25 mouse cellular contexts compared by ENCODE assay signal in the genomic region with DNA sequence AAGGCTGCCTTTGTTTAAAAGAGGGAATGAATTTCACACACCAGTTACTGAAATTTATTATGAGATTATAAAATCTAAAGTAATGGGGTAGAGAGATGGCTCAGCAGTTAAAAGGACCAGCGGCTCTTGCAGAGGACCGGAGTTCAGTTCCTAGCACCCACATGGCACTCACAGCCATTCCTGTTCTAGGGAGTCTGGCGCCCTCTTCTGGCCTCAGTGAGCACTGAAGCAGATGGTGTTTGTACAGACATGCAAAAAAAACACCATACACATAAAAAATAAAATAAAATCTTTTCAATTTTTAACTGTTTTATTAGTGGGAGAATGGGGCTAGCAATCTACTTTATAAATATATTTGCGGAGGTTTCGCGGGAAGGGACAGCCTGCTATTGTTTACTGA.
DNase-seq lines count a peak whose midpoint lies in the region; TF ChIP-seq lines count a peak whose summit lies in the region.
"Had no signal": no experiment of that assay in that cellular context is flagged by ENCODE, and none has a peak within 500 bp of the region (broad histone marks: within the 10 kb centered on the region; RNA-seq: fewer than 3 reads in every experiment).

No protein-coding gene starts in this region.

- H3K27me3 ChIP-seq in ES-Bruce4 (ENCODE audit: control insufficient read depth, insufficient read depth, low read length, poor library complexity, severe bottlenecking) (no peaks in the 10 kb centered on the region), MEL (ENCODE audit: control insufficient read depth in 1 of 2, insufficient read depth in 2 of 2, low read length in 2 of 2) (no peaks in the 10 kb centered on the region)
- H3K27me3 ChIP-seq in splenic B cell, adult 2 months (ENCODE audit: control insufficient read depth, insufficient read depth, low read length, poor library complexity, severe bottlenecking) = no peaks in the 10 kb centered on the region
- H3K27me3 ChIP-seq: forebrain, embryonic 15.5 days; hindbrain, embryonic 15.5 days; kidney, embryonic 15.5 days; limb, embryonic 13.5 days; liver, embryonic 12.5 days; lung, embryonic 15.5 days; megakaryocyte, embryonic 14.5 days had no signal

- no peak overlapping the region for H3K4me3 ChIP-seq in layer of hippocampus, adult 2 months
- H3K4me3 ChIP-seq in ES-Bruce4 (ENCODE audit: low read depth, low read length) = no peak overlapping the region
- H3K4me3 ChIP-seq in MEL (ENCODE audit: control insufficient read depth in 1 of 2, insufficient read depth in 1 of 2, low read depth in 2 of 2, low read length in 2 of 2) = no peak overlapping the region
- H3K4me3 ChIP-seq: embryonic facial prominence, embryonic 10.5 days; forebrain, embryonic 15.5 days; hindbrain, embryonic 15.5 days; kidney, embryonic 15.5 days; limb, embryonic 13.5 days; liver, embryonic 12.5 days; lung, embryonic 15.5 days; megakaryocyte, embryonic 14.5 days had no signal

- TF ChIP-seq CTCF in layer of hippocampus, adult 2 months (conservative IDR thresholded peaks at IDR 0.05) = peak; percentile 43
- peak; percentile 43 for TF ChIP-seq CTCF in ES-Bruce4 (IDR thresholded peaks at IDR 0.05; ENCODE audit: low read depth, low read length)
- peak; percentile 7 to 23 (median 16); a peak in 2 of 6 replicates for TF ChIP-seq CTCF in MEL (IDR thresholded peaks at IDR 0.05 in 2 of 3, conservative IDR thresholded peaks at IDR 0.05 in 1 of 3; ENCODE audit: control insufficient read depth in 1 of 3, insufficient read depth in 1 of 3, low read depth in 2 of 3, low read length in 3 of 3, poor library complexity in 1 of 3, severe bottlenecking in 1 of 3)

- no peaks in the 10 kb centered on the region for H3K36me3 ChIP-seq in ES-Bruce4 (ENCODE audit: control insufficient read depth, insufficient read depth, low read length, poor library complexity, severe bottlenecking)
- H3K36me3 ChIP-seq in MEL (ENCODE audit: control insufficient read depth in 1 of 2, insufficient read depth in 2 of 2, low read length in 2 of 2) = no peaks in the 10 kb centered on the region
- H3K36me3 ChIP-seq in splenic B cell, adult 2 months (ENCODE audit: control insufficient read depth, insufficient read depth, low read length, poor library complexity, severe bottlenecking) = no peaks in the 10 kb centered on the region
- H3K36me3 ChIP-seq: embryonic facial prominence, embryonic 10.5 days; forebrain, embryonic 15.5 days; G1E; hindbrain, embryonic 15.5 days; kidney, embryonic 15.5 days; limb, embryonic 13.5 days; liver, embryonic 12.5 days; lung, embryonic 15.5 days had no signal

- H3K4me1 ChIP-seq in ES-Bruce4 (ENCODE audit: control insufficient read depth, insufficient read depth, low read length) (peaks cover 2% of the 10 kb centered on the region), MEL (ENCODE audit: control insufficient read depth in 1 of 2, insufficient read depth in 2 of 2, low read length in 2 of 2) (no peaks in the 10 kb centered on the region)
- H3K4me1 ChIP-seq: embryonic facial prominence, embryonic 10.5 days; forebrain, embryonic 15.5 days; hindbrain, embryonic 15.5 days; kidney, embryonic 15.5 days; limb, embryonic 13.5 days; liver, embryonic 12.5 days; lung, embryonic 15.5 days; megakaryocyte, embryonic 14.5 days had no signal

- DNase-seq in layer of hippocampus, adult 2 months (ENCODE audit: low spot score in 2 of 2) = no peak
- DNase-seq in layer of hippocampus, postnatal 10 days (ENCODE audit: low spot score in 2 of 2) = no peak
- DNase-seq in MEL (ENCODE audit: low read depth, low spot score) = peak; percentile 6
- peak; percentile 25 for DNase-seq in splenic B cell, adult 2 months (ENCODE audit: low read depth, low spot score)
- no peak for DNase-seq in lung, adult 18-20 months
- DNase-seq in right cerebral cortex, postnatal 36 days (ENCODE audit: low spot score in 2 of 2) = no peak
- DNase-seq: adrenal gland, postnatal 14 days; cerebellum, adult 9-11 months; gastrocnemius, postnatal 14 days; heart, postnatal 36 days; kidney, adult 11 months; kidney, postnatal 36 days; lung, postnatal 36 days; midbrain, embryonic 14.5 days; right cerebral cortex, postnatal 14 days had no signal

- no peak for TF ChIP-seq EP300 in ES-Bruce4 (IDR thresholded peaks at IDR 0.05; ENCODE audit: insufficient read depth, low read depth, low read length)
- TF ChIP-seq EP300 in MEL (IDR thresholded peaks at IDR 0.05; ENCODE audit: low read depth in 1 of 2, low read length in 2 of 2) = no peak

- TF ChIP-seq RAD21 in MEL (IDR thresholded peaks at IDR 0.05; ENCODE audit: low read depth, low read length) = no peak; the same call in 1 of the 2 replicates

- H3K9ac ChIP-seq in ES-Bruce4 (ENCODE audit: low read depth, poor library complexity, severe bottlenecking) = no peak overlapping the region
- no peak overlapping the region for H3K9ac ChIP-seq in MEL (ENCODE audit: control insufficient read depth, low read depth, low read length, poor library complexity, severe bottlenecking)
- H3K9ac ChIP-seq: forebrain, embryonic 15.5 days; hindbrain, embryonic 15.5 days; kidney, embryonic 15.5 days; limb, embryonic 13.5 days; liver, embryonic 12.5 days; lung, embryonic 15.5 days had no signal

- no peaks in the 10 kb centered on the region for H3K9me3 ChIP-seq in ES-Bruce4 (replicated peaks; ENCODE audit: control insufficient read depth, insufficient read depth, low read length, poor library complexity, severe bottlenecking)
- H3K9me3 ChIP-seq in MEL (replicated peaks; ENCODE audit: insufficient read depth, low read length) = no peaks in the 10 kb centered on the region
- H3K9me3 ChIP-seq: forebrain, embryonic 15.5 days; hindbrain, embryonic 15.5 days; kidney, embryonic 15.5 days; lung, embryonic 15.5 days had no signal

- H3K27ac ChIP-seq in layer of hippocampus, adult 2 months = no peak overlapping the region
- H3K27ac ChIP-seq in ES-Bruce4 (ENCODE audit: insufficient read depth, low read length) (no peak overlapping the region), MEL (ENCODE audit: control insufficient read depth, low read depth, low read length) (no peak overlapping the region)
- H3K27ac ChIP-seq: embryonic facial prominence, embryonic 10.5 days; forebrain, embryonic 15.5 days; hindbrain, embryonic 15.5 days; kidney, embryonic 15.5 days; limb, embryonic 13.5 days; liver, embryonic 12.5 days; lung, embryonic 15.5 days had no signal

- no peaks in the 10 kb centered on the region for H3K79me2 ChIP-seq in MEL (ENCODE audit: control insufficient read depth, insufficient read depth, low read length, poor library complexity)

- TF ChIP-seq POLR2A in ES-Bruce4 (IDR thresholded peaks at IDR 0.05; ENCODE audit: insufficient read depth, low read length) (no peak), MEL (IDR thresholded peaks at IDR 0.05; ENCODE audit: control insufficient read depth in 1 of 2, insufficient read depth in 1 of 2, low read depth in 1 of 2, low read length in 2 of 2, poor library complexity in 1 of 2) (no peak)

TF ChIP-seq in MEL, 35 proteins besides CTCF, POLR2A, EP300 and RAD21:
- no peak for TF ChIP-seq BHLHE40 (IDR thresholded peaks at IDR 0.05; ENCODE audit: borderline replicate concordance, low read depth, low read length)
- TF ChIP-seq ETS1 (IDR thresholded peaks at IDR 0.05; ENCODE audit: low read depth, low read length) = no peak
- TF ChIP-seq MYC (IDR thresholded peaks at IDR 0.05; ENCODE audit: low read depth, low read length) = no peak
- TF ChIP-seq UBTF (IDR thresholded peaks at IDR 0.05; ENCODE audit: borderline replicate concordance, insufficient read depth, low read depth, low read length) = no peak
- TF ChIP-seq MAX (IDR thresholded peaks at IDR 0.05; ENCODE audit: low read length) = no peak
- TF ChIP-seq MAFK (IDR thresholded peaks at IDR 0.05; ENCODE audit: borderline replicate concordance, low read depth, low read length) = no peak
- TF ChIP-seq TBP (IDR thresholded peaks at IDR 0.05; ENCODE audit: low read depth, low read length) = no peak
- TF ChIP-seq RCOR1 (IDR thresholded peaks at IDR 0.05; ENCODE audit: low read depth, low read length) = no peak
- no peak for TF ChIP-seq USF2 (IDR thresholded peaks at IDR 0.05; ENCODE audit: borderline replicate concordance in 1 of 2, insufficient read depth in 1 of 2, low read depth in 1 of 2, low read length in 2 of 2)
- no peak for TF ChIP-seq SMC3 (IDR thresholded peaks at IDR 0.05; ENCODE audit: low read depth, low read length)
- no peak for TF ChIP-seq JUND (IDR thresholded peaks at IDR 0.05; ENCODE audit: low read depth, low read length)
- no peak for TF ChIP-seq GABPA (IDR thresholded peaks at IDR 0.05; ENCODE audit: low read depth, low read length)
- TF ChIP-seq ZNF384 (IDR thresholded peaks at IDR 0.05; ENCODE audit: low read depth, low read length) = no peak
- no peak for TF ChIP-seq TCF12 (IDR thresholded peaks at IDR 0.05; ENCODE audit: low read depth, low read length)
- no peak for TF ChIP-seq NELFE (IDR thresholded peaks at IDR 0.05; ENCODE audit: low read depth, low read length)
- TF ChIP-seq SIN3A (IDR thresholded peaks at IDR 0.05; ENCODE audit: low read length) = no peak
- no peak for TF ChIP-seq POLR2AphosphoS2 (IDR thresholded peaks at IDR 0.05; ENCODE audit: low read length)
TF ChIP-seq in MEL: peak in this region for 0.

Comparison
In these comparisons a context has a peak if more than half of its experiments do, and no peak if none do; other contexts are left out.
1. DNase-seq: peak in MEL (single experiment) and splenic B cell, adult 2 months (single experiment); none in layer of hippocampus, adult 2 months (0 of 2), layer of hippocampus, postnatal 10 days (0 of 2), lung, adult 18-20 months (0 of 2) and right cerebral cortex, postnatal 36 days (0 of 2).
2. Peak in every context shown above with its lines, with median percentiles within 50 percentile points of each other: CTCF ChIP-seq.